Mouse (Mus musculus) kidney, embryonic 15.5 days (tissue): ENCODE results near the gene Olfr699. TPM values are rescaled to one million over a fixed set of nuclear protein-coding genes. Genes with fewer than 3 reads are reported as not detected.
"Not testable (repeated sequence)": the region's sequence is repeated elsewhere in the genome, so short reads cannot be mapped to it uniquely, and the experiment has no call there.

ENCODE experiments used
- ATAC-seq: fragments of 200-750 bp; cut with Nextera tagmentation; replicated peaks from 2 replicates; pipeline ENCODE4 v1.8.0; 2017; ENCODE audit warnings: moderate TSS enrichment; ENCODE audit not compliant: low FRiP score
- H3K27ac ChIP-seq: fragments of 300-500 bp; sonication (generic); 2 replicates; pipeline ENCODE4 v1.5.1; 2015; ENCODE audit warnings: mild to moderate bottlenecking, inconsistent platforms
- H3K27me3 ChIP-seq: fragments of 300-500 bp; sonication (generic); 2 replicates; pipeline ENCODE4 v1.6.1; 2015; ENCODE audit warnings: inconsistent platforms
- H3K36me3 ChIP-seq: fragments of 300-500 bp; sonication (generic); 2 replicates; pipeline ENCODE4 v1.6.1; 2015; ENCODE audit warnings: inconsistent platforms
- H3K4me1 ChIP-seq: fragments of 300-500 bp; sonication (generic); 2 replicates; pipeline ENCODE4 v1.6.1; 2015; ENCODE audit warnings: inconsistent platforms
- H3K4me2 ChIP-seq: fragments of 300-500 bp; sonication (generic); 2 replicates; pipeline ENCODE4 v1.6.1; 2015; ENCODE audit warnings: moderate library complexity, mild to moderate bottlenecking, inconsistent platforms
- H3K4me3 ChIP-seq: fragments of 300-500 bp; sonication (generic); replicated peaks from 2 replicates; pipeline ENCODE4 v1.5.1; 2015; ENCODE audit warnings: mild to moderate bottlenecking, inconsistent platforms
- H3K9ac ChIP-seq: fragments of 300-500 bp; sonication (generic); 2 replicates; pipeline ENCODE4 v1.6.1; 2015; ENCODE audit warnings: mild to moderate bottlenecking, inconsistent platforms
- H3K9me3 ChIP-seq: fragments of 300-500 bp; sonication (generic); replicated peaks from 2 replicates; pipeline ENCODE4 v1.6.1; 2016; ENCODE audit warnings: inconsistent platforms
- WGBS: fragments of 180-500 bp; shearing (Covaris S2); methylation state at CpG from one replicate; pipeline ENCODE4 v1.1.7; 2015; ENCODE audit warnings: mixed read lengths; 5-methylcytosine and 5-hydroxymethylcytosine counted together
- polyA plus RNA-seq: library from polyadenylated mRNA; unstranded; fragments of >200 nt; fragmentation: Nextera tagmentation; extraction: Ambion mirVana; gene quantifications from 2 replicates; pipeline ENCODE4 v1.2.1, GENCODE M21; 2015

Olfr699 gene
- not detected in 2 replicates for polyA plus RNA-seq

DNA sequence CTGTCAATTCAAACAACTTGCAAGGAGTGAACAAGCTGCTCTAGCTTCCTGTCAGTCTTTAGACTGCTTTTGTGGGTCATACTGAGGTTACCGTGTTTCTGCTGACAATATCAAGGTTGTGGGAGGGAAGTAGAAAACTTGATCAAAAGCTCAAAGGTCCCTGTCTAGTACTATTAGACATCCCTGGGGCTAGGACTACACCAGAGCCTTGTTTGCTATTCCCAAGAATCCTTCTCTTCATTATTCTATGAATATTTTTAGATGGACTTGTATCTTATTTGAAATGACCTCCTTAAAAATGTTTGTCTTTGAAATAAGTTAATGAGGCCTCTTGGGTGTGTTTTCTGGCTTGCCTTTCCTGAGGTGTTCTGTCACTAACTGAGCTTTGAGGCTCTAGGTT is at the start of gene Olfr699:
Gene Olfr699, minus strand, starts transcription at position 101 of the 400 bp plus-strand sequence.
- ATAC-seq, result no peak
- Histone ChIP-seq H3K4me1 (no peaks in the 10 kb centered on the region), H3K9me3 (no peaks in the 10 kb centered on the region), H3K27me3 (no peaks in the 10 kb centered on the region), H3K36me3 (no peaks in the 10 kb centered on the region), H3K4me3 (no peak within 1 kb of the TSS), H3K4me2 (no peak within 1 kb of the TSS), H3K27ac (no peak within 1 kb of the TSS), H3K9ac (no peak within 1 kb of the TSS)
- WGBS, result 84% methylated on average over 1 of the region's 1 CpGs

GRCm38 (mm10) chr7:106833793-106834192 is 40.8 kb upstream of the Olfr699 start, which contains the start of gene Olfr702:
Gene Olfr702 (minus strand): TSS chr7:106833893.
- Histone ChIP-seq H3K27ac (no peak within 1 kb of the TSS), H3K36me3 (no peaks in the 10 kb centered on the region), H3K9me3 (no peaks in the 10 kb centered on the region), H3K4me2 (no peak within 1 kb of the TSS), H3K9ac (no peak within 1 kb of the TSS), H3K4me3 (no peak within 1 kb of the TSS), H3K4me1 (no peaks in the 10 kb centered on the region), H3K27me3 (no peaks in the 10 kb centered on the region)
- no peak for ATAC-seq

GRCm38 (mm10) chr7:106818414-106818813 is 25.4 kb upstream of the Olfr699 start:
- H3K9ac ChIP-seq, result no peak overlapping the region
- H3K4me2 ChIP-seq, result no peak overlapping the region
- no peak overlapping the region for H3K27ac ChIP-seq
- no peak overlapping the region for H3K4me3 ChIP-seq
- H3K36me3 ChIP-seq, result no peaks in the 10 kb centered on the region
- no peak for ATAC-seq
- H3K9me3 ChIP-seq, result no peaks in the 10 kb centered on the region
- no peaks in the 10 kb centered on the region for H3K4me1 ChIP-seq
- no peaks in the 10 kb centered on the region for H3K27me3 ChIP-seq

- Histone ChIP-seq H3K9me3 (no peaks in the 10 kb centered on the region), H3K36me3 (no peaks in the 10 kb centered on the region), H3K9ac (no peak overlapping the region), H3K27me3 (no peaks in the 10 kb centered on the region), H3K4me1 (no peaks in the 10 kb centered on the region), H3K4me3 (no peak overlapping the region), H3K4me2 (no peak overlapping the region), H3K27ac (no peak overlapping the region)
- 32% methylated on average over 2 of the region's 2 CpGs for WGBS
- ATAC-seq, result no peak
Measured at GRCm38 (mm10) chr7:106815775-106816174, 22.8 kb upstream of the Olfr699 start.

- Histone ChIP-seq H3K9me3 (no peaks in the 10 kb centered on the region), H3K9ac (no peak within 1 kb of the TSS), H3K4me1 (no peaks in the 10 kb centered on the region), H3K4me3 (no peak within 1 kb of the TSS), H3K27me3 (no peaks in the 10 kb centered on the region), H3K27ac (no peak within 1 kb of the TSS), H3K4me2 (no peak within 1 kb of the TSS), H3K36me3 (no peaks in the 10 kb centered on the region)
- 62% methylated on average over 2 of the region's 2 CpGs for WGBS
- ATAC-seq, result no peak
Measured at GRCm38 (mm10) chr7:106813829-106814228, 20.8 kb upstream of the Olfr699 start, which contains the start of gene Olfr701. Gene Olfr701 (plus strand): TSS chr7:106814129.

- no peak within 1 kb of the TSS for H3K4me3 ChIP-seq
- H3K27me3 ChIP-seq, result no peaks in the 10 kb centered on the region
- no peak for ATAC-seq
- 94% methylated on average over 1 of the region's 1 CpGs for WGBS
- H3K27ac ChIP-seq, result no peak within 1 kb of the TSS
- H3K4me2 ChIP-seq, result no peak within 1 kb of the TSS
- no peaks in the 10 kb centered on the region for H3K9me3 ChIP-seq
- no peak within 1 kb of the TSS for H3K9ac ChIP-seq
- no peaks in the 10 kb centered on the region for H3K36me3 ChIP-seq
- H3K4me1 ChIP-seq, result no peaks in the 10 kb centered on the region
Measured at GRCm38 (mm10) chr7:106808734-106809133, 15.7 kb upstream of the Olfr699 start, which contains the start of gene Olfr700. Gene Olfr700 (minus strand): TSS chr7:106808834.

GRCm38 (mm10) chr7:106788330-106788729 is 4.7 kb downstream of the Olfr699 start:
- Histone ChIP-seq H3K4me1 (no peaks in the 10 kb centered on the region), H3K9ac (no peak overlapping the region), H3K27ac (no peak overlapping the region), H3K9me3 (no peaks in the 10 kb centered on the region), H3K27me3 (no peaks in the 10 kb centered on the region), H3K4me3 (no peak overlapping the region), H3K4me2 (no peak overlapping the region), H3K36me3 (no peaks in the 10 kb centered on the region)
- ATAC-seq, result no peak

DNA sequence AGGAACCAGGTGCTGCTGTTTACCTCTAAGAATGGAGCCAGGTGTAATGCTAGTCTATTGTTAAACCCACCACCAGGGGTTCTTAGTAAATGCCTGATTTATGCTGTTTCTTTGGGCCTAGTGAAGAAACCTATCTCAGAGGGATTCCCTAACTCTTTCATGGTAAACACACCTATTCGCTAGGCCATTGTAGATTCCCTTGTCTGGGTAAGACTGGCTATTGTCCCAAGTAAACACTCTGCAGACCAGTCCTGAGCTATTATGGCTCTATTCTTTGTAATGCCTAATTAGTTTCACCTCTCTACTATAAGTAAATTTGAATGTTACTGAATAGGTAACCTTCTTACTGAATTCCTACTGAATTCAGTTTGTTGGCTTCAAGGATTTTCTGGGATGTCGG is 32.0 kb downstream of the Olfr699 start:
- not testable (repeated sequence) for H3K4me1 ChIP-seq, H3K27me3 ChIP-seq, H3K9me3 ChIP-seq, H3K9ac ChIP-seq, ATAC-seq, H3K36me3 ChIP-seq, H3K4me3 ChIP-seq, H3K4me2 ChIP-seq, H3K27ac ChIP-seq
- WGBS, result 97% methylated on average over 2 of the region's 2 CpGs

DNA sequence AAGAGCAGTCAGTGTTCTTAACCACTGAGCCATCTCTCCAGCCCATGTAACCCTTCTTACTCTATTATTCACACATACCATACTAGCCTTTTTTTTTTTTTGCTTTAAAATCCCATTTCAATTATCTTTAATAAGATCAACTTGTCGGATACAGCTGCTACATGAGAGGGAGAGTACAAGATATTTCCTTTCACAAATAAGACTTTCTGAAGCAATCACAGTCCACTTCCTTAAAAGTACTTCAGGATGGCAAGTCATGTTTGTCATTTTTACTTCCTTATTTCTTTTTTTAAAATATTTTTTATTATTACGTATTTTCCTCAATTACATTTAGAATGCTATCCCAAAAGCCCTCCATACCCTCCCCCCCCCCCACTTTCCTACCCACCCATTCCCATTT is 34.2 kb downstream of the Olfr699 start:
- ATAC-seq, result no peak
- Histone ChIP-seq H3K9ac (no peak overlapping the region), H3K27ac (no peak overlapping the region), H3K4me1 (no peaks in the 10 kb centered on the region), H3K36me3 (no peaks in the 10 kb centered on the region), H3K4me2 (no peak overlapping the region), H3K27me3 (no peaks in the 10 kb centered on the region), H3K9me3 (no peaks in the 10 kb centered on the region), H3K4me3 (no peak overlapping the region)
- WGBS, result 77% methylated on average over 2 of the region's 2 CpGs

DNA sequence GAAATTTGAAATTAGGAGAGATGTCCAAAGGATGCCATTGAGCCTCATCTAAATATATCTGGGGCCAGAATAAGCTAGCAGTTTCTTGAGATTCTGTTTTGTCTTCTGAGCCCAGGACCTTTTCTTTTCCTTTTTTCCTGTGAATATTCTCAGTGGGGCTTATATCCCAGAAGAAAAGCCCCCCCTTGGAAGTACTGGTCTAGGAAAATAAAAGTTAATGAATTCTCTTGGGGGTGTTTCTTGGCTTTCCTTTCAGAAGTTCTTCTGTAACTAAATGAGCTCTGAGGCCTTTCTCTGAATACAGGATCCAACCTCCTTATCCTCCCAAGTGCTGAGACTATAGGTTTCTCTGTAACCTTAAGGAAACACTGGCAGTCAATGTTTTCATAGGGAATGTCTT is 37.7 kb downstream of the Olfr699 start, which contains the start of gene Olfr698:
Gene Olfr698, minus strand, starts transcription at position 101 of the 400 bp plus-strand sequence.
- no peak within 1 kb of the TSS for H3K9ac ChIP-seq
- H3K4me2 ChIP-seq, result no peak within 1 kb of the TSS
- no peaks in the 10 kb centered on the region for H3K36me3 ChIP-seq
- no peak within 1 kb of the TSS for H3K4me3 ChIP-seq
- H3K27me3 ChIP-seq, result no peaks in the 10 kb centered on the region
- no peaks in the 10 kb centered on the region for H3K9me3 ChIP-seq
- ATAC-seq, result no peak
- no peaks in the 10 kb centered on the region for H3K4me1 ChIP-seq
- no peak within 1 kb of the TSS for H3K27ac ChIP-seq

- 92% methylated on average over 5 of the region's 5 CpGs for WGBS
- H3K27me3 ChIP-seq, result no peaks in the 10 kb centered on the region
- ATAC-seq, result no peak
- no peaks in the 10 kb centered on the region for H3K9me3 ChIP-seq
- H3K4me3 ChIP-seq, result no peak overlapping the region
- H3K36me3 ChIP-seq, result no peaks in the 10 kb centered on the region
- H3K27ac ChIP-seq, result no peak overlapping the region
- no peak overlapping the region for H3K9ac ChIP-seq
- no peaks in the 10 kb centered on the region for H3K4me1 ChIP-seq
- H3K4me2 ChIP-seq, result no peak overlapping the region
Measured at GRCm38 (mm10) chr7:106745811-106746210, 47.2 kb downstream of the Olfr699 start.

- H3K9ac ChIP-seq, result no peak within 1 kb of the TSS
- H3K4me1 ChIP-seq, result no peaks in the 10 kb centered on the region
- ATAC-seq, result no peak
- H3K4me2 ChIP-seq, result no peak within 1 kb of the TSS
- H3K36me3 ChIP-seq, result no peaks in the 10 kb centered on the region
- 73% methylated on average over 1 of the region's 1 CpGs for WGBS
- no peaks in the 10 kb centered on the region for H3K9me3 ChIP-seq
- H3K27ac ChIP-seq, result no peak within 1 kb of the TSS
- H3K27me3 ChIP-seq, result no peaks in the 10 kb centered on the region
- no peak within 1 kb of the TSS for H3K4me3 ChIP-seq
Measured at GRCm38 (mm10) chr7:106742343-106742742, 50.7 kb downstream of the Olfr699 start, which contains the start of gene Olfr697. Gene Olfr697 (minus strand): TSS chr7:106742443.
